In the genomic region with DNA sequence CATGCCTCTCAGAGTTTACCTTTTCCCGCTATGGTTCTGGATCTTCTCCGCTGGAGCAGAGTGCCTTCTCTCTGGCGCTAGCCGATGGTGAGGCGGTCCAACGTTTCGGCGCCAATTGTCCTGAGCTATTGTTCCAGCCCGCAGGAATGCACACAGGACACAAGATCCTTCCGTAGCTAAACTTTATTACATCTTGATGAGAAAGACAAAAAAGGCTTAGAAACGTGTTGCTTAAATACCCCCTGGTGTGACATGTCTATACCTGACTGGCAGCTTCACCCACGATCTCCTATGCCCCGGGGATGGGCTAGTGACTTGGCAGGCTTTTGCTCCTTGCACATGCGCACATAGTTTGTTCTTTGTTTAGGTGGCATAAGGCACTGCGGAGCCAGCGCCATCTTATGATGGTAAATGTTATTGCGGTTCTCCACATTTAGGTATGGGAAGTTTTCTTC, we compare ENCODE assay signal across 8 mouse cellular contexts. TPM values are rescaled to one million over a fixed set of nuclear protein-coding genes. Genes with fewer than 3 reads are reported as not detected.
DNase-seq lines count a peak whose midpoint lies in the region; ATAC-seq and TF ChIP-seq lines count a peak whose summit lies in the region.

No protein-coding gene starts in this region.

- TF ChIP-seq CTCF in lung, adult 2 months (IDR thresholded peaks at IDR 0.05; ENCODE audit: insufficient read depth, low read length) = 0 out of 2 replicates have a peak, but pooled peaks have one; percentile 2

- peak; percentile 34 to 77 for DNase-seq in adrenal gland, adult (ENCODE audit: inconsistent age in 2 of 2, low spot score in 1 of 2)
- no peak for DNase-seq in adrenal gland, postnatal 4 days (ENCODE audit: low spot score in 2 of 2)
- peak; percentile 3 for DNase-seq in adrenal gland, postnatal 25 days
- peak; percentile 28 for DNase-seq in forelimb bud, embryonic 11.5 days (ENCODE audit: low read depth, low spot score)
- DNase-seq in lung, adult 2 months = no peak
- no peak for DNase-seq in adipocyte (ENCODE audit: low spot score)

- H3K27ac ChIP-seq in intestine, embryonic 15.5 days = peak overlapping the region; percentile 82
- peak overlapping the region; percentile 89 for H3K27ac ChIP-seq in neural tube, embryonic 14.5 days (ENCODE audit: low read depth, low read length)

- 2% methylated on average over 17 of the region's 17 CpGs for WGBS in intestine, embryonic 15.5 days
- under 1% methylated on average over 17 of the region's 17 CpGs for WGBS in lung, adult 2 months
- 1% methylated on average over 17 of the region's 17 CpGs for WGBS in neural tube, embryonic 14.5 days

- peak overlapping the region; percentile 63 for H3K4me3 ChIP-seq in intestine, embryonic 15.5 days (replicated peaks)
- H3K4me3 ChIP-seq in lung, adult 2 months (replicated peaks; ENCODE audit: extremely low read depth, low read depth, low read length) = peak overlapping the region; percentile 85
- H3K4me3 ChIP-seq in neural tube, embryonic 14.5 days (ENCODE audit: low read depth, low read length) = peak overlapping the region; percentile 57

- H3K27me3 ChIP-seq in intestine, embryonic 15.5 days (replicated peaks) = no peaks in the 10 kb centered on the region
- H3K27me3 ChIP-seq in neural tube, embryonic 14.5 days (ENCODE audit: control insufficient read depth, insufficient read depth, low read length) = no peaks in the 10 kb centered on the region

- peak overlapping the region; percentile 91 for H3K4me2 ChIP-seq in intestine, embryonic 15.5 days (replicated peaks)
- peak overlapping the region; percentile 85 for H3K4me2 ChIP-seq in neural tube, embryonic 14.5 days (ENCODE audit: low read depth, low read length)

- peak overlapping the region; percentile 68 for H3K9ac ChIP-seq in intestine, embryonic 15.5 days
- peak overlapping the region; percentile 75 for H3K9ac ChIP-seq in neural tube, embryonic 14.5 days (replicated peaks; ENCODE audit: low read depth, low read length)

- H3K4me1 ChIP-seq in intestine, embryonic 15.5 days (replicated peaks) = no peaks in the 10 kb centered on the region; the same call in 1 of the 2 replicates
- H3K4me1 ChIP-seq in lung, adult 2 months (ENCODE audit: control insufficient read depth, insufficient read depth, low read length) = no peaks in the 10 kb centered on the region; the same call in 1 of the 2 replicates
- no peaks in the 10 kb centered on the region; the same call in 1 of the 2 replicates for H3K4me1 ChIP-seq in neural tube, embryonic 14.5 days (ENCODE audit: control insufficient read depth, insufficient read depth, low read length)

- H3K9me3 ChIP-seq in intestine, embryonic 15.5 days = no peaks in the 10 kb centered on the region
- H3K9me3 ChIP-seq in neural tube, embryonic 14.5 days (ENCODE audit: control insufficient read depth, low read length) = no peaks in the 10 kb centered on the region; the same call in 1 of the 2 replicates

- no peaks in the 10 kb centered on the region for H3K36me3 ChIP-seq in intestine, embryonic 15.5 days
- H3K36me3 ChIP-seq in neural tube, embryonic 14.5 days (ENCODE audit: control insufficient read depth, insufficient read depth, low read length) = no peaks in the 10 kb centered on the region

- peak; percentile 68 for ATAC-seq in intestine, embryonic 15.5 days
- ATAC-seq in neural tube, embryonic 14.5 days (ENCODE audit: low read depth) = peak; percentile 84

- no peak for TF ChIP-seq POLR2A in lung, adult 2 months (IDR thresholded peaks at IDR 0.05; ENCODE audit: borderline replicate concordance, extremely low read depth, low read depth, low read length)

RNA-seq across cellular contexts. Expression of gene Mrgprb5, which starts 30.5 kb away (rescaled TPM):
- not detected for total RNA-seq in adrenal gland, postnatal 4 days (2021)
- not detected in 2 replicates for total RNA-seq in adrenal gland, postnatal 25 days (2021)
- not detected in 2 replicates for polyA plus RNA-seq in intestine, embryonic 15.5 days (2015; fragmentation: Nextera tagmentation; extraction: Ambion mirVana)
- polyA plus RNA-seq in lung, adult 2 months (2012; rRNA removed) = not detected in 2 replicates
- polyA plus RNA-seq in neural tube, embryonic 14.5 days (2014; fragmentation: Nextera tagmentation; extraction: Ambion mirVana) = not detected in 2 replicates

Comparison
In these comparisons a context has a peak if more than half of its experiments do, and no peak if none do; other contexts are left out.
1. DNase-seq: peak in adrenal gland, adult (2 of 2), adrenal gland, postnatal 25 days (single experiment) and forelimb bud, embryonic 11.5 days (single experiment); none in adrenal gland, postnatal 4 days (0 of 2), lung, adult 2 months (single experiment) and adipocyte (single experiment).
2. Peak in every context shown above with its lines, with median percentiles within 50 percentile points of each other: H3K4me3 ChIP-seq.